Mouse (Mus musculus) adrenal gland, postnatal 4 days (tissue): ENCODE results near the gene Nell2. TPM values are rescaled to one million over a fixed set of nuclear protein-coding genes. Genes with fewer than 3 reads are reported as not detected.

Experiments used
- DNase-seq, 2 experiments: peaks; one replicate each; pipeline ENCODE4 v3.0.0; 2021 to 2022; ENCODE audit warnings: low spot score in 2 of 2, mixed read lengths in 2 of 2
- total RNA-seq, 2 experiments: library from RNA; stranded (reverse); gene quantifications; 2 replicates each; pipeline ENCODE4 v1.2.3; 2021

Nell2 gene
- total RNA-seq, 2 experiments from 2014 or later = 7.9 to 8.2 TPM

- no peak for DNase-seq
Observed at GRCm38 (mm10) chr15:95366506-95366905, 161.9 kb downstream of the Nell2 start.

GRCm38 (mm10) chr15:95354806-95355205 is 173.6 kb downstream of the Nell2 start:
- DNase-seq = no peak

- no peak for DNase-seq
Observed at GRCm38 (mm10) chr15:95334323-95335296, 193.7 kb downstream of the Nell2 start.

GRCm38 (mm10) chr15:95333229-95333628 is 195.1 kb downstream of the Nell2 start:
- DNase-seq = no peak

DNA sequence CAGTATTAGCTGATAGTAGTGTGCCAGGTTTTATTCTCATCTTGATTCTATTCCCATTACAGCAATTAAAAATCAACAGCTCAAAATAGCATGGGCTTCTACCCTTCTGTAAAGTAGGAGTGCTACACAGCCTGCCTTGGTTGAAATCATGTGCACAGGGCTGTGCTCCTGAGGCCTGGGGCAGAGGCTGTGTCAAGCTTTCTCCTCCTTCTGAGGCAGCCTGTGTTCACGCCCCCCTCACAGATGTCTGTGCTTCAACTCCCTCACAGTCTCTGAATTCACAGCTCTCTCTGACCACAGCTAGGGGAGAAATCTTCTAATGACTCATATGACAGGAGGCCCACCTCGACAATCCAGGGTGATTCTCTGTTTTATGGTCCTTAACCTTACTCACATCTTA is 197.4 kb downstream of the Nell2 start:
- DNase-seq = no peak

GRCm38 (mm10) chr15:95322744-95323143 is 205.6 kb downstream of the Nell2 start:
- no peak for DNase-seq

DNA sequence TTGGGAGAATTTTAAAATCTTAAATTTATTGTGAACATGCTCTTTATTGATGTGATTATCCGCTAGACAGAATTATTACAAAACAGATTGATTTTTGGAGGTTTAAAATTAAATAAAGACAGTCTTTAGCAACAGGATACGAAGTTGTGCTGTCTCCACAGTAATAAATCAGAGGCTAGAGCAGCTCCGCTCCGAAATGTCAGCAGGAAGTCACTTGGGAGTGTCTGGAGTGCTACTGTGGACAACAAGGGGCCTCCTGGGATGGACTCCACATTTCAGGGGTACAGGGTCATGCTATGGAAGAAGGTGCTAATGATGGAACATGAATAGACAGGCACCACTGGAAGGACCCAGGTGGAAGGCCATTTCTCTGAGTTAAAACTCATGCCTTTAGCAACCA is 211.7 kb downstream of the Nell2 start:
- DNase-seq = no peak

- DNase-seq = no peak
Observed at GRCm38 (mm10) chr15:95314808-95315145, 213.6 kb downstream of the Nell2 start.

- no peak for DNase-seq
Observed at GRCm38 (mm10) chr15:95314121-95314807, 214.1 kb downstream of the Nell2 start.

GRCm38 (mm10) chr15:95313286-95313685 is 215.1 kb downstream of the Nell2 start:
- DNase-seq = no peak

DNA sequence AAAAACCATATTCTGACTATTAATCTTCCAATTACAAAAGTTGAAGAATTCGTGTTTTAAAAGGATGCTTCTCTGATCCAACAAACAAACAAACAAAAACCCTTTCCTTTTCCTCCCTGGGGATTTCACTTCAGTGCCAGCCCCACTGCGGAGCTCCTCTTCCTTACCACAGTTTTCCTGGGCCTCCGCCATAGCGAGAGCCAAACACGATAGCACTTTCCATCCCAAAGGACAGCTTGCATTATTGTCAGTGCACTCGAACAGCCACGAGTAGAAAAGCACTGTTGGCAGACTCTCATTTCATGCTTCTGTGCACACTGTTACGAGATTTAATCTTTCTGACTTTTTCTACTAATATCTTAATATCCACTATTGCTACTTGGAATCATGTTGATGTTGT is 224.3 kb downstream of the Nell2 start:
- DNase-seq = no peak

DNA sequence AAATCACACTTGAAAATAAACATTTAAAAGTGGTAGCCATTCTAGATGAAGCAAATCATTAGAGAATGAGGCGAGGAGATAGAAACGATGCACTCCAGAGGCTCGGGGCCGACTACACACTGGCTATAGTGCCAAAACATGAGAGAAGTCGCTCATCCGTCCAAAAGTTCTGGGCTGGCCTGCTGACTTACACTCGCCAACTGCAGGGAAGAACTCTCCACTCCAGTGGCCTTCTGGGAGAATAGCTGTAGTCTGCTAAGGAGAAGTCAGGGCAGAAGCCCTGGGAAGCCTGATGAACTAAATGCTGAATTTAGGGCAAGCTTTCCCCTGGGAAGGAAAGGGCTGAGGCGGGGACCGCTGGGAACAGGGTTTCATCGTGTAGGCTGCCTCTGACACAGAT is 231.8 kb downstream of the Nell2 start:
- DNase-seq = no peak

GRCm38 (mm10) chr15:95289047-95289446 is 239.3 kb downstream of the Nell2 start:
- DNase-seq = no peak

DNA sequence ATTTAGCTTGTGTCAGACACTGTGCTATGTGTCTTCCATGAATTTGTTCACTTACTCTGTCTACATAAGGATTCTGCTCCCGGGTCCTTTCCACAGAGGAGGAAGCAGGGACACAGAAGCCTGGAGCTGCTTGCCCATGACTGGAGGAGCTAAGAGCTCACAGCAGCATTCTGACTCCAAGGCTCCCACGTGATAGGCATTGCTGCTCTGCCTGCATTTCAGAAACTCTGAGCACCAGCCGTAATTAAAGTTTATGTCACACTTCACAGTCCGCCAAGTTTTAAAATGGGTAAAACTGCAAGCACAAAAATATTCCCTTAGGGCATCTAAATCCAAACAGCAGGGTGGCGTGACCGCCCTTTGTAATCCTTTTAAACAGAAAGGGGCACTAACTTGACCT is 243.2 kb downstream of the Nell2 start:
- DNase-seq = no peak

DNA sequence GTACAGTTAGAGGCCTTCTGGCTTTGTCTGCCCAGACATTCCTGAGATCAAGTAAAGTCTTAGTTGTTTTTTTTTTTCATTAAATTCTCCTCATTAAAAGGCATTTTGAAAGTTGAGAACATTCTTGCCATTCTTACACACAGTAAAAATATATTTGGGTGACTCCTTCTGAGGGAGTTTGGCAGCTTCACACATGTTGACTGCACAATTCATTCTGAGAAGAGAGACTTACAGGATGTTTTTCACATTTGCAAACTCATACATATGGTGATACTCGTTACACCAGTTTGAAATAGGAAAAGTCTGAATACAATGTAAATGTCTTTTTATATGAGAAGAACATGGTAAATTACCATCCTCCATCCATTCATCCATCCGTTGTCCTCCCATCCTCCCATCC is 247.4 kb downstream of the Nell2 start:
- DNase-seq = no peak

GRCm38 (mm10) chr15:95278001-95278400 is 250.4 kb downstream of the Nell2 start:
- DNase-seq = no peak

DNA sequence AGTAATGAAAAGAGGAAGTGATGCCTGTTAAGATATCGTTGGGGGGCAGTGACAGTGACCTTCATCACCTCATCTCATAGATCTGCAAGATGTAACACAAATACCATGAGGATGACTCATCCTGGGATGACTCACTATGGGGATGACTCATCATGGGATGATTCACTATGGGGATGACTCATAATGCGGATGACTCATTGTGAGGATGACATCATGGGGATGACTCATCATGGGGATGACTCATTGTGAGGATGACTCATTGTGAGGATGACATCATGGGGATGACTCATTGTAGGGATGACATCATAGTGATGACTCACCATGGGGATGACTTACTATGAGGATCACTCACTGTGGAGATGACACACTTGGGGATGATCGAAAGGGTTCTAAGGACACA is 251.8 kb downstream of the Nell2 start:
- no peak for DNase-seq

DNA sequence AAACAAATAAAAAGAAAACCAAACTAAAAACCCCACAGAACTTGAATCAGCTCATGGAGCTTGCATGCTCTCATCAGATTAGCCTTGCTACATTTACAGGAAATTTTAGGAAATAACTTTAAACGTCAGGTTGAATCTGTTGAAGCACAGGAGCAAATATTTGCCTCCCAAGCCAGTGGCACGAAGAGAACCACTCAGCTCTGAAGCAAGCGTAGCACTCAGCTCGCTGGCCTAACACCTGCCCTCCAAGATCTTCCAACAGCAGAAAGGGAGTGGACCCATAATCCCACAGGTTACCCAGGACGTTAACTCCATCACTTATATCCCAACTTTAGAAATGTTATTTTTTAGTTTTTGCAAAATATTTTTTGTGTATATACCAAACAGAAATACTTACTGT is 252.8 kb downstream of the Nell2 start:
- no peak for DNase-seq

GRCm38 (mm10) chr15:95273236-95273635 is 255.1 kb downstream of the Nell2 start:
- DNase-seq = no peak

DNA sequence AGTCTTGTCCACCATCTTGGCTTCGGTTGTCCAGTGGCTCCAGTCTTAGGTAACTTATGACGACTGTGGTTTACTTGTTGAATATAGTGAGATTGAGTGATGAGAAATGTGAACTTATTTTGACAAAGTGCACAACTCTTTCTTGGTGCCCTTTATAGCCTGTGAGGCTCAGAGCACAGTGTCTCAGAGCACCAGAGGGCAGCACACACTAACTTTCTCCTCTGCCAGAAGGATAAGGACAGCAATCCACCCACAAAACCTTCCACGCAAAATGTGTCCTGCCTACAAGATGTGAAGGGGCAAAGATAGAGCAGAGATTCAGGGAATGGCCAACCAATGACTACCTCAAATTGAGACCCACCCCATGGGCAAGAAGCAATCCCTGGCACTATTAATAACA is 256.2 kb downstream of the Nell2 start:
- DNase-seq = no peak

DNA sequence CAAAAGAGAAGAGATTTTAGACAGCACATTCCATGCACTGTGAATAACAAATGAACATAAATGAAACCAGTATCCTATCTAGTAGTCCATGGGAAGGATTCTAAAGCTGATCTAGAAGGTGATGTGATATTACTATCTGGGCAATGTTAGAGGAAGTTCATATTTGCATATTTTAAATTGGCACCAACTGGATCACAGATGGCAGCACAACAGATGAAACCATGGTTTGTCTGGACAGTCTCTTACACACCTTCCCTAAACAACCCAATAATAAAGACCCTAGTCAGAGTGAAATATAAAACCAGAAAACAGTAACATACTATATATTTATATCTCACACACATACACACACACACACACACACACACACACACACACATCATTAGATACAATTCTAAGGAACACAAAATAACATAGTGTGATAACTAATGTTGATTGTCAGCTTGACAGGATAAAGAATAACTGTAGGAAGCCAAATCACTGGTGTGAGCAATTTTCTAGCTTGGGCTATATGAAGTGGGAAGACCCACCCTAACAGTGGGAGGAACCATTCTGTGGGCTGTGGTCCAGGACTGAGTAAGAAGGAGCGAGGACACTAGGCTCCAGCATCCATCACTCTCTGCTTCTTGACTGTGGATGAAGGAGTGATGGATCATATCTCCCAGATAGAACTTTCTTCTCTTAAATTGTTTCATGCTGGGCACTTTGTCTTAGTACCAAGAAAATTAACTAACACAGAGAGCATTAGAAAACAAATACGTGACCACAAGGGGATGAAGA is 268.5 kb downstream of the Nell2 start:
- no peak for DNase-seq

- no peak for DNase-seq
Observed at GRCm38 (mm10) chr15:95257131-95257530, 271.2 kb downstream of the Nell2 start.
